Mouse (Mus musculus): ENCODE measurements around the gene Dcun1d1.

GRCm38 (mm10) chr3:35973551-35973950, 36.3 kb upstream of the Dcun1d1 start:
- TF ChIP-seq CTCF (IDR thresholded peaks at IDR 0.05; ENCODE audit: low read depth) (peak; percentile 81), EP300 (optimal IDR thresholded peaks at IDR 0.05) (no peak)

All from stomach, postnatal 0 days (tissue).